Mouse (Mus musculus): Measurements from ENCODE around the gene Tor1aip2.

Gene Tor1aip2

DNA sequence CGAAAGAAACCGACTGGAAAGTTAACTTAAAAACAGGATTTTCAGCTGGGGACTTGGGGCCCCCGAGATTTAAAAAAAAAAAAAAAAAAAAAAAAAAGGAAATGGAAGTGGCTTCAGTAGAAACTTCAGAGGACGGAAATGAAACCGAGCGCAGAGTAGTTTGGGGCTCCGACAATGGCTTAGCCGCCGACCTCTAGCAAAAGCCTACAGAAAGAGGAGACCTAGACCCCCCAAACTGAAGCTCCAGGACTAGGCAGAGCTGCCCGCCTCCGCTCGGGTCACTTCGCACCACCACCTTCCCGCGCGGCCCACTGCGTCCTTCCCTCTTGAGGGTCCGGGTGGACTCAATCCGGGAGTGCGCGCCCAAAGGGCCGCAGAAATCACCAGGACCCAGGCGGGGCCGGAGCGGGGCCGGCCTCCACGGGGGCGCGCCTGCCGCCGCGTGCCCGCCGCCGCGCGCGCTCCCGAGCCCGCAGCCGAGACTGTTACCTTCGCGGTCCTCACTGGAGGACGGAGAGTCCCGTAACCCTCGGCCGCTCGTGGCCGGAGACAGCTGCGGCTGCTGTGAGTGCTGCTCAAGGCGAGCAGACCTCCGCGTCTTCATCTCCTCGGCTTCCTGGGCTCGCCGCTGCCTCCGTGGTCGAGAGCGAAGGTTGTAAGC is at the start of gene Tor1aip2:
Gene Tor1aip2 (plus strand): TSS at position 135 of the 661 bp plus-strand sequence.
- peak; percentile 86 for DNase-seq

DNA sequence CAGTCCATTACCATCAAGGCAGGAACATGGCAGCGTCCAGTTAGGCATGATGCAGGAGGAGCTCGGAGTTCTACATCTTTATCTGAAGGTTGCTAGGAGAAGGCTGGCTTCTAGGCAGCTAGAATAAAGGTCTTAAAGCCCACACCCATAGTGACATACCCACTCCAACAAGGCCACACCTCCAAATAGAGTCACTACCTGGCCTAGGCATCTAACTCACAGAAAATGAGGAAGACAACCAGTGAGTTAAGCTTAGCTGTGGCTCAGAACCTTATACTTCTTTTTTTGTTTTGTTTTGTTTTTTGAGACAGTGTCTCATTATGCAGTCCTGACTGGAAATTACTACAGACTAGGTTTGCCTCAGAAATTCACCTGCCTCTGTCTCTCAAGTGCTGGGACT is 47.6 kb upstream of the Tor1aip2 start:
- DNase-seq, result no peak

DNA sequence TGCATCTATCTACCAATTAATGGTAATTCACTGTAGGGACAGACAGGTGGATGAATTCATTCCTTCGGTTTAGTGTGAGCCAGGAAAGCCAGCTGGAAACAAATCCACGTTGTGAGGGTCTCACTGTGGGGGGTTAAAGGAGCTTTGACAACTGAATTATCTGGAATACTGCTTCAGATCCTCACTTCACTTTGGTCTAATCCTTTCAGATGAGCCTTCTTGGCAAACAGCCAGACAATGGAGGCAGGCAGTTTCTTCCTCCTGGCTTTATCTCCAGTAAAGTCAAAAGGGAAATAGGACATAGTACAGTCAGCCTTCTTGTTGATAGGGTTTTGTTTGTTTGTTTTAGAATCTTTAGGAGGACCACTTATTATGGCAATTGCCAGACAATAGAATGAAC is 45.8 kb upstream of the Tor1aip2 start:
- peak; percentile 9 for DNase-seq

DNA sequence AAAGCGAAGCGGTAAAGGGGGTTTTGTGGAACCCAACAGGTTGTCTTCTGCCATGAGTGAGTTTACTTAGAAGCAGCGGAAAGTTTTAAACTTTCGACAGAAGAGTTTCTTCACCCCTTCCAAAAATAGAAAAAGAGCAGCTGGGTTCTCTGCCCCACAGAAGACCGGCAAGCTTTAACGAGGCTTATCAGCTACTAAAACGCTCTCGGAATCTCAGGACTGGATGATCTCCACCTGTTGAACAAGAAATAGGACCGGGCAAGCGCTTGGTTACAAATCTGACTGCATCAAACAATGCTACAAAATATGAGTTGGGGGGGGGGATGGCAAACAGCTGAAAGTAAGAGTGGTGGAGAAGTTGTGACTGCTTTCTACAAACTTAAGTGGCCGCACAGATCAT is 44.8 kb upstream of the Tor1aip2 start:
- peak; percentile 14 for DNase-seq

DNA sequence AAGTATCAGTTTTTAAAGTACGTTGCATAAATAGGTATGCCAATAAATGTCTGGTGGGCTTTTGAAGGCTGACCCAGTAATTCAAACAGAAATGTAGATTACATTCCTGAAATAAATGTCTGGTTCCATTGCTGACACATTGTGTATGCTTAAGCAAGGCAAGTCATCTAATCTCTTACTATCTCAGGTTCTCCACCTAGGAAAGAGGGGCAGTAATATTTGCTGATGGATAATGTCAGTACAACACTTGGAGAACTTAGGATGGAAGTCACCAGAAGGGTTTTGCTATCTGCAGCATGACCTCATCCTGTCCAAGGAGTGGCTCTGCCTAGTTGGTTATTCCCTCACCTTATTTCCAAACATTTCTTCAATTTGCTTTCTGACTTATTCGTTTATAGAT is 40.7 kb upstream of the Tor1aip2 start:
- no peak for DNase-seq

DNA sequence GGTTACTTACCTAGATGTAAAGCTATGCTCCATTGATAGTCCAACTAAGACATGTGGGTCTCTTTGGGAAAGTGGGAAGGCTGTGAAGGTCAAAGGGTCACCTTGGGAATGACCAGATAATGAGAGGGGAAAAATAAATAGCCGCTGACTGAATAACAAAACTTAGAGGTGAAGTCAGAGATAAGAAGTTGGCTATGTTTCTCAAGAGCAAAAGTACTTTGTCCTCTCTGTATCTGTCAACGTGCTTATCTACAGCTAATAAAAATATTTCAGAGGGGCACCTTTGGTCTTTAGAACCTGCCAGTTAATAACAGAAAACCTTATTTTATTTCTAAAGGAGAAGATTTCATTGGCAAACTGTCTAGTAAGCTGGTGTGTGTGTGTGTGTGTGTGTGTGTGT is 39.6 kb upstream of the Tor1aip2 start:
- no peak for DNase-seq

DNA sequence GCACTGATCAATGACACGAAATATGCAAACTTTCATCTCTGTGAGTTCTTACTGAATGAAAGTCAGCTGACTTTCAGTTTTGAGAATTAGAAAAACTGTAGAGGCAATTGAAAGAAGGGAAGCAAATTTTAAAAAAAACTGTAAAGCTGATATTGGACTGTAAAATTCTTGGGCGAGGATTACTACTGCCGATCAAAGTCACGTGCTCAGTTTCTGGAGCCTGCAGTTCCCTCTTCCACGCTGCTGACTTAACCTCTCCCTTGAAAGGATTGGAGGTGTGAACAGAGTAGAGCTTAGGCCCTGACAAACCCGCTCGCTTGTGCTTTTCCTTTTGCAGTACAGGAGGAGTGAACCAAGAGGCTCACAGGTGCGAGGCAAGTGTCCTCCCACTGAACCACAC is 32.8 kb upstream of the Tor1aip2 start:
- no peak for DNase-seq

DNA sequence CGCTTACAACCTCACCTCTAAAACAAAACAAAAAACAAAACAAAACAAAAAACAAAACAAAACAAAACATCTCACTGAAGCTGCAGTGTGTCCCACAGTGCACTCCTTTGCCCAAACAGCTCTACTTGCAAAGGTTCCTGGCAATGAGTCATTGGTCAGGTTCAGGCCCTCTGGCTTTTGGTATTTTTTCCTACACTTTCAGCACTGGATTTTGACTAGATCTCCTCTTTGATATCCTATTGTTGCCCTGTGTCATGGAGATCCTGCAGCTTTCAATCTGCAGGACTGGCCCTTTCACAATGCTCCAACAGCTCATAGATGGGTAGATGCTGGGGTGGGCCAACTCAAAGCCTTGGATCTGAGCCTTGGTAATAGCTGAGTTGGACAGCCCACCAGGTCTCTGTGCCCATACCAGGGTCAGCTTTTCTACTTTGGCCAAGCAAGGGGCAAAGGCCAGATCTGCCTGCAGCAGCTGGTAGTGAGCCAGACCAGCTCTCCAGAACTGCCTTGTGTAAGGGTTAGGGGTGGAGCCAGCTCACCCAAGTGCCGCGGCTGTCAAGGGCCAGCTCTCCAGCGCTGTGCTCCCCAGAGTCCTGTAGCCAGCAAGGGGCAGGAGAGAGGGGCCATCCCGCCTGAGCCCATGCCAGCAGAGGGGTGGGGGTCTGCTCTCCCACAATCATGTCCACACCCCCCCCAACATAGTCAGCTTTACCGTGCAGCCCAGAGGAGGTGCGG is 31.8 kb upstream of the Tor1aip2 start:
- peak; percentile 71 for DNase-seq

DNA sequence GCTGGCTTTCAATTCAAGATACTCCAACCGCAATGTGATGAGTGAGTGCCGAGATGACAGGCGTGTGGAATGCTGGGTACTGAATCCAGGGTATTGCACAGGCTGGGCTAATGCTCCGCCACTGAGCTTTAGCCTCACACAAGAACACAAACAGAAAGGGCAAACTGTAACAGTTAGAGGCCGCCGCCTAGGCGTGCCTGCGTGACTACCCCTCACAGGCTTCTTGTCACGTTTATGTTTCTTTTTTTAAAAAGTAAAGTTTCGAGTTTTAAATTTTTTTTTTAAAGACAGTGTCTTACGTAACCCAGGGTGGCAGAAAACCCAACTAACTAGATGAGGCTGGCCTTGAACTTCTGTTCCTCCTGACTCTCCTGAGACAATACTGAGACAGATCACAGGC is 29.3 kb upstream of the Tor1aip2 start:
- DNase-seq, result no peak

DNA sequence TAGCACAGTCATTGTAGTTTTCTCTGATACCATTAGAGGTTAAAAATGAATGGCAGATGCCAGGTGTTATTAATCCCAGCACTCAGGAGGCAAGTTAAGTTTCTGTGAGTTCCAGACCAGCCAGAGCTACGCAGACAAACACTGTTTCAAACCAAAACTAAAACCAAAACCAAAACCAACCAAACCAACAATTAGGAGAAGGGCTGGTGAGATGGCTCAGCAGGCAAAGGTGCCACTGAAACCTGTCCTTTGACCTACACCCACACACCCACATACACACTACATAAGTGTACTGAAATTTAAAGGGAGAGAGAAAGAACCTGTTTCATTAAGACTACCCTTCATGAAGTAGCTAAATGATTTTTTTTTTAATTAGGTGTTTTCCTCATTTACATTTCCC is 26.2 kb upstream of the Tor1aip2 start:
- no peak for DNase-seq

DNA sequence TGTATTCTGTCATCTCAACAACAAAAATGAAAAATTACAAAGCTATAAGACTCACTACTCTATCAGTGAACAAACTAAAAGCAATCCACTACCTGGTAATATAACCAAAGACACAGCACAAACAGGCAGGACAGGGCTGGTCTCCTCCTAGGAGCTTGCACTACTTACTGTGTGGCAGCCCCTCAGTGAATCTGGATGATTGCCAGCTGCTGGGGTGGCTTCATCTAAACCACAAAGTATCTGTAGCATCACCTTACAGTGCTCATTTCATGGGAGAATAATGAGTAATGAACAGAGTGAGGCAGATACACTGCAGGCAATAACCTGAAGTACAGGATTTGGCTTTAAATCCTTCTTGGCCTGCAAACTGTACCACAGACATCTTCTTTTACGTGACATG is 15.4 kb upstream of the Tor1aip2 start:
- DNase-seq, result no peak

DNA sequence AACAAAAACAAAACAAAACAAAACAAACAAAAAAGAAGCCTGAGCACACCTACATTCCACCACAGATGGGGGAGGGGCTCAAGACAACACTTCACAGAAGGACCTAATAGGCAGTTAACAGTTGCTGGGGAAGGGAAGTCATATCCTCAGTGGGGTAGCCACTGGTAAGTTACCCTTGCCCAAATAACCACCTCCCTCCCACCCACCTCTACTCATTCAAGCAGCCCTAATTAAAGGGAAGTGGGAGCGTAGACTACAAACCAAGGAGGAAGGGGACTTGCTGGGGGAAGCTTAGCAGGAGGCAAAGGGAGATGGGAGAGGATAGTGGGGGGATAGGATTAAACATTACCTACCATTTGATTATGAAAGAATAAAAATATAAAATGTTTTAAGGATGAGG is 14.8 kb upstream of the Tor1aip2 start:
- no peak for DNase-seq

DNA sequence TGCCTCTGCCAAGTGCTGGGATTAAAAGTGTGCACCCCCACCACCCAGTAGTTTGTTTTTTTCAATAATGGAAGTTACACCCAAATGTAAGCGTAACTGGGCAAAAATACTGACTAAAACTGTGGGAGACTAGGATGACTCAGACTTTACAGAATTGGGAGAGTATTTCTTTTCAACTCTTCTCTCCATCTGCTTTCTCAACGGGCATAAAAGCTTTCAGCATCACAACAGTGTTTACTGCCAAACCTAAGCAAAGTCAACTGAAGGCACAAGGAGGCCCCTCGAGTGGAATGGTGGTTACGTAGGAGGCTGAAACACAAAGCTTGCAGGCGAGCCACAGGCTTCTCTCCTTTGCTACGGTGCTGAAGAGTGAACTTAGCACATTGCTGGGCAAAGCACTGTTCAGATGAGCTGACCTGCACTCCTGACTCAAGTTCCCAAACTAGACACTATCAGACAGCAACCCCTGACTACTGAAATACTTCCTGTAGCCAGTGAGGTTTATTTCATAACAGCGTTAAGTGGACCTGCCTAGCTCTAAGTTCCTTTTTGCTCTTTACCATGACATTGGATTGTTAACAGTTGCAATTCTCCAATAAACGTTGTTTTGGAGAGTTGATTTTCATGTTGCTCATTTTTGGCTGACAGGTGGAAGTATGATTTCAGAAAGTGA is 10.2 kb upstream of the Tor1aip2 start:
- DNase-seq, result no peak

DNA sequence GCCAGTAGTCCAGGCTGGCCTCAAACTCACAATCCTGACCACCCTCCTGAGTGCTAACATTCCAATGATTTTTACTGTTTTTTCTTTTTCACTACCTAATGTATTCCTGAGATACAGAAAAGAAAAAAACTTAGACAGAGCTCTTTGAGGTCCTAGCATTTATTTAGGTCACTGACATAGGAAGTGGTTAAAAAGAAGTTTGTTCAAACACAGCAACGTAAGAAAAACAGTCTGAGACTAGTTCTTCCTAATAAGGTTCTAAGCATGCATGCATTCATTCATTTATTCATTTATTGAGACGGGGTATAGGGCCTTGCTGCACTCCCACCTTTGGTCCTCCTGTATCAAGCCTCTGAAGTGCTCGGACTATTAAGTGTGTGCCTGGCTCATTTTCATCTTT is 7.4 kb upstream of the Tor1aip2 start:
- DNase-seq, result no peak

DNA sequence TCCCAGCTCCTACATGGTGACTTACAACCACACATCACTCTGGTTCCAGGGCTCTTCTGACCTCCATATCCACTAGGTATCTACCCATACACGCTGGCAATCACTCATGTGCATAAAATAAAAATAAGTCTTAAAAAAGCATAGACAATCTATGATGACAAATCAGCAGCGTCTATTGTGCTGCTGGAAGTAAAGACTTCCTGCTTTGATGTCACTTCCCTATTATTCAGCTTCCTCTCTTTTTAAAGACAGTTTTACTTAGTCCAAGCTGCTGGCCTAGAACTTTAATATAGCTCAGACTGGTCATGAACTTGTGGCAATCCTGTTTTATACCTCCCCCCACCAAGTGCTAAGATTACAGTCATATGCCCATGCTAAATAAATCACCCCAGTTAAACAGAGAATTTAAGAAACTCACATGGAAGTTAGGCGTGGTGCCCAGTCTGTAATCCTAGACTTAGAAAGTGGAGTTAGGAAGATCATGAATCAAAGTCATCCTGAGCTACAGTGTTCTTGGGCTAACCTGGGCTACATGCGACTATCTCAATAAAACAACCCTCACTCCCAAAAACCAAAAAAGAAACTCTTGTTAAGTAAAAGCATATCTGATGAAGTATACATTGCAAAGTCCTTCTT is 6.7 kb upstream of the Tor1aip2 start:
- DNase-seq, result no peak

DNA sequence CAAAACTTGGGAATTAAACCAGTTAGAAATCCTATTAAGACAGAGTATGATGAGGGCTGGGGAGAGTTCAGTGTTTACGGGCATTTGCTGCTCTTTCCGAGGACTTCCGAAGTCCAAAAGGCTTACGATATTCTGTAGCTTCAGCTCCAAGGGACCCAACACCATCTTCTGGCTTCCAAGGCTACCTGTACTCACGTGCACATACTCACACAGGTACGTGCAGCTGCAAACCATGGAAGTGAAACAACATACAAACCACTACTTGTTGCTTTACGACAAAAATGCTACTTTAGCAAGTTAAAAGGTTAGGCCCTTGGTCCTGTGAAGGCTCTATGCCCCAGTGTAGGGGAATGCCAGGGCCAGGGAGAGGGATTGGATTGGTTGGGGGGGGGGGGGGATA is 1.3 kb upstream of the Tor1aip2 start:
- no peak for DNase-seq

DNA sequence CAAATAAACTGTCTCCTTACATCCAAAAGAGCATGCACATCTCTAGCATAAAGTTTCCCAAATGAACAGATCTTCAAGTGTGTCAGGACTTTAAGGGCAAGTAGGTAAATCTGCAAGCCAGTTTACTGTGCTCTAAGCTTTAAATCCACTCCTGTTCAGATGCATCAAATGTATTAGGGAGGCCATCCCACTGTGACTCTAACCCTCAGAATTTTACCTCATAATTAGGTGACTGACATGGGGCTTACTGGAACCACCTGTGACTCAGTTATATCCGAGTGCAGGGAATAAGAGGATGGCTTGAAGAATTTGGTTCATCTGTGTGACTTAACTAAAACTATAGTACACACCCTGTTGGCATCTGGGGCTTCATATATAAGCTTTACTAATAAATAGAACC is 542 bp upstream of the Tor1aip2 start:
- DNase-seq, result no peak

DNA sequence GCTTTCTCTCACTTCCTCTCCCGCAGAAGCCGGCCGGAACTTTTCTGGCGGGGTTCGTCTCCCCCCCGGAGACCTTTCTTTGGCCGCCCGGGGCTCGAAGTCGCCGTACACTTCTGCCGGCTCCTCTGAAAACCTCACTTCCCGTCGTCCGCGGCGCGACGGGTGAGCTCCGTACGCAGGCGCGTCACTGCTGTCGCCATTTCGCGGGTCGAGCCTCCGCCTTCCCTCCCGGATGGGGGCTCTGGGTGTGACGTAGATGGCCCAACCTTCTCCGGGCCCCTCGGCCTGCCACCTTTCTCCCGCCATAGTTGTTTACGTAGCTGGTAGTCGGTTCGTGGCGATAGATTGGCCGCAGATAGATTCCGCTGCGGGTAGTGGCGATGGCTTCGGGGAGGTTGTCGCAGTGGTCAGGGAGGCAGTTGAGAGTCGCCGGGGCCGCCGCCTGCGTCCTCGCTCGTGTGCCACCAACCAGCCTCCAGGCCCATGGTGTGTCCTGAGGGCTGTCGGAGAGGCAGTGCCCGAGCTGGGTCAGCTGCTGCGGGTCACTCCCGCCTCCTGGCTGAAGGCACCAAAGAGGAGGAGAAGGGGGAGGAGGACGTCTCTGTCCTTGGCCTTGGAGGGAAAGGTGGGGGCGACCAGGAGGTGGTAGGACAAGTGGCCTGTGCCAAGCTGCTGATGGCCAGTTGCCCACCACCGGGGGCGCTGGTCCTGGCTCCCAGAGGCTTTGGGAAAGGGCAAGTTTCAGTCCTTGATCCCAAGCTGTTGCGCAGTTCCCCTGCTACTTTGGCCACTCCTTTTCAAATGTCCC is 931 bp downstream of the Tor1aip2 start, which contains the start of gene Tor1aip1:
Gene Tor1aip1 (minus strand): TSS at position 551 of the 808 bp plus-strand sequence.
- peak; percentile 99 for DNase-seq

DNA sequence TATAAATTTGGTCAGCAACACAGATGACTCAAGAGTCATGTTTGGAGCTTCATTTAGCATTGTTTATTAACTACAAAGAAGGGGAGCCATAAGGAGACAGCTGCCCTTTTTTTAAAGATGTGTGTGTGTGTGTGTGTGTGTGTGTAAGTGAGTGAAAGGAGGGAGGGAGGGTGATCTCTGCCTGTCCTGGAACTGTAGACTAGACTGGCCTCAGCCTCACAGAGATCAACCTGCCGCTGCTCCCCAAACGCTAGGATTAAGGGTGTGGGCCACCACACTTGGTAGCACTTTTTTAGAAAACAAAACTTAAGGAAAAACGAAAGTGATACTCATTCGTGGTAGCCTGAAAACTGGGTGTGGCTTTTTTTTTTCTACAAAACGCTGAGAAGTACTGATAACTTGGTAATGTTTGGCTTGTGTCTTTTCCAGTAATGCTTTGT is 2.0 kb downstream of the Tor1aip2 start:
- DNase-seq, result peak; percentile 28

DNA sequence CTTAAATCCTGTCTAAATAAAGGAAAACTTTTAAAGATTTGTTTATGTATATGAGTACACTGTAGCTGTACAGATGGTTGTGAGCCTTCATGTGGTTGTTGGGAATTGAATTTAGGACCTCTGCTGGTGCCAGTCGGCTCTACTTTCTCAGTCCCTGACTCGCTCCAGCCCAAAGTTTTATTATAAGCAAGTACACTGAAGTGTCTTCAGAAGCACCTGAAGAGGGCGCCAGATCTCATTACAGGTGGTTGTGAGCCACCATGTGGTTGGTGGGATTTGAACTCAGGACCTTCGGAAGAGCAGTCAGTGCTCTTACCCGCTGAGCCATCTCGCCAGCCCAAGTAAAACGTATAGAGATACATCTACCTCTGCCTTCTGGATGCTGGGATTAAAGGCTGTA is 4.8 kb downstream of the Tor1aip2 start:
- DNase-seq, result peak; percentile 9

DNA sequence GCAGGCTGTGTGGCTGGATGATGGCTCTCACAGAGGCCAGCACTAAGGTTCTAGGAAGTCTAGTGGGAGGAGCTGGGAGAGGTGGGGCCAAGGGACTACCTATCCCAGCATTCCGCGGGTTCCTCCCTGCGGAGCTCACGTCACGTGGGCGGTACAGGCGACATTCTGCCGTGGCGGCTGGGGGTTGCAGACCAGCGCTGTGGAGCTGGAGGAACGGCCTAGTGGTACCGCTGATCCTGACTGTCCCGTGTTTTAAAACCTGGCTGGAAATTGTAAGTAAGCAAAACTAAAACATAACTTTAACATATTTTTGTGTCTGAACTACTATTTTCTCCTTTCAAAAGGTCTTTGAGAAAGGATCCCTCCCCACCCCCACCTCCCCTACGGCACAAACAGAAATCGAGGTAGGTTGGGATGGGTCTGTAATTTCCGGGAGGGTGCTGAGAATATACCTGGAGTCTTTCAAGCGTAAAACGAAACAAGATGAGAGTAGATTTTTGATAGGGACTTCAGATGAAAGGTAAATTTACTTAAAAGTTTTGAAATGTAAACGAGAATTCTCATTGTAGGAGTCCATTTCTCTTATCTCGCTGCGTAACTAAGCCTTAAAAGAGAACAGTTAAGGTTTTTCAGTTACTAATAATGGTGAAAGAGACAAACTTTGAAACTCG is 5.7 kb downstream of the Tor1aip2 start:
- peak; percentile 97 for DNase-seq
